Mouse (Mus musculus) midbrain, embryonic 10.5 days (tissue): ENCODE measurements at regions not wholly inside any gene's neighbourhood (a gene's known extent, or its start where the extent isn't known, plus 50 kb on each side); places are given as distances from the start of the nearest gene placed in this dataset.
A peak's percentile ranks its signal among the peaks of the same experiment; 100 is the strongest.

Experiments
- DNase-seq: peaks from one replicate; pipeline ENCODE4 v3.0.0-alpha.2; 2017; ENCODE audit warnings: low spot score
- H3K27ac ChIP-seq: fragments of 300-500 bp; sonication (generic); replicated peaks from 2 replicates; pipeline ENCODE4 v1.5.1; 2016; ENCODE audit warnings: mild to moderate bottlenecking
- H3K27me3 ChIP-seq: fragments of 300-500 bp; sonication (generic); 2 replicates; pipeline ENCODE4 v1.6.1; 2016; ENCODE audit warnings: low read depth, mild to moderate bottlenecking; ENCODE audit not compliant: poor library complexity, severe bottlenecking
- H3K36me3 ChIP-seq: fragments of 300-500 bp; sonication (generic); 2 replicates; pipeline ENCODE4 v1.6.1; 2016; ENCODE audit warnings: mild to moderate bottlenecking, moderate library complexity
- H3K4me1 ChIP-seq: fragments of 300-500 bp; sonication (generic); 2 replicates; pipeline ENCODE4 v1.6.1; 2016
- H3K4me3 ChIP-seq: fragments of 300-500 bp; sonication (generic); 2 replicates; pipeline ENCODE4 v1.5.1; 2016; ENCODE audit warnings: mild to moderate bottlenecking, moderate library complexity
- H3K9me3 ChIP-seq: fragments of 300-500 bp; sonication (generic); replicated peaks from 2 replicates; pipeline ENCODE4 v1.6.1; 2016; ENCODE audit warnings: mild to moderate bottlenecking
- WGBS: fragments of 180-500 bp; shearing (Covaris S2); methylation state at CpG from one replicate; pipeline ENCODE4 v1.1.7; 2016; 5-methylcytosine and 5-hydroxymethylcytosine counted together

GRCm38 (mm10) chr6:148595009-148595770, 151.0 kb upstream of the Tmtc1 start:
- Histone ChIP-seq H3K4me1 (peaks cover 14% of the 10 kb centered on the region), H3K36me3 (no peaks in the 10 kb centered on the region), H3K9me3 (no peaks in the 10 kb centered on the region), H3K27ac (no peak overlapping the region), H3K27me3 (peaks cover 8% of the 10 kb centered on the region; the same call in 1 of the 2 replicates), H3K4me3 (no peak overlapping the region)
- WGBS: 76% methylated on average over 3 of the region's 3 CpGs
- DNase-seq: no peak

GRCm38 (mm10) chr6:148588971-148589370, 144.8 kb upstream of the Tmtc1 start:
- H3K9me3 ChIP-seq: no peaks in the 10 kb centered on the region
- H3K4me1 ChIP-seq: no peaks in the 10 kb centered on the region
- WGBS: 76% methylated on average over 4 of the region's 4 CpGs
- H3K27me3 ChIP-seq: no peaks in the 10 kb centered on the region
- H3K4me3 ChIP-seq: no peak overlapping the region
- H3K36me3 ChIP-seq: no peaks in the 10 kb centered on the region
- no peak for DNase-seq
- no peak overlapping the region for H3K27ac ChIP-seq

- Histone ChIP-seq H3K4me3 (no peak overlapping the region), H3K27me3 (no peaks in the 10 kb centered on the region), H3K36me3 (no peaks in the 10 kb centered on the region), H3K9me3 (no peaks in the 10 kb centered on the region), H3K4me1 (no peaks in the 10 kb centered on the region), H3K27ac (no peak overlapping the region)
- DNase-seq: no peak
- WGBS: 85% methylated on average over 10 of the region's 10 CpGs
These were observed 142.5 kb upstream of the Tmtc1 start for GRCm38 (mm10) chr6:148586439-148587321.

- Histone ChIP-seq H3K27me3 (no peaks in the 10 kb centered on the region), H3K27ac (no peak overlapping the region), H3K9me3 (no peaks in the 10 kb centered on the region), H3K4me3 (no peak overlapping the region), H3K36me3 (no peaks in the 10 kb centered on the region), H3K4me1 (no peaks in the 10 kb centered on the region)
- DNase-seq: no peak
- 82% methylated on average over 2 of the region's 2 CpGs for WGBS
These were observed 139.9 kb upstream of the Tmtc1 start for GRCm38 (mm10) chr6:148584126-148584525.

GRCm38 (mm10) chr6:148578281-148578680, 134.1 kb upstream of the Tmtc1 start:
- 91% methylated on average over 3 of the region's 3 CpGs for WGBS
- no peak for DNase-seq
- Histone ChIP-seq H3K27ac (no peak overlapping the region), H3K27me3 (no peaks in the 10 kb centered on the region), H3K9me3 (no peaks in the 10 kb centered on the region), H3K4me1 (no peaks in the 10 kb centered on the region), H3K36me3 (no peaks in the 10 kb centered on the region), H3K4me3 (no peak overlapping the region)

GRCm38 (mm10) chr6:148577663-148578062, 133.5 kb upstream of the Tmtc1 start:
- no peak for DNase-seq
- Histone ChIP-seq H3K27me3 (no peaks in the 10 kb centered on the region), H3K9me3 (no peaks in the 10 kb centered on the region), H3K27ac (no peak overlapping the region), H3K36me3 (no peaks in the 10 kb centered on the region), H3K4me3 (no peak overlapping the region), H3K4me1 (no peaks in the 10 kb centered on the region)
- WGBS: 77% methylated on average over 3 of the region's 3 CpGs

- Histone ChIP-seq H3K4me3 (no peak overlapping the region), H3K9me3 (no peaks in the 10 kb centered on the region), H3K4me1 (no peaks in the 10 kb centered on the region), H3K27ac (no peak overlapping the region), H3K36me3 (no peaks in the 10 kb centered on the region), H3K27me3 (no peaks in the 10 kb centered on the region)
- no peak for DNase-seq
- WGBS: 85% methylated on average over 7 of the region's 7 CpGs
These were observed 130.7 kb upstream of the Tmtc1 start for GRCm38 (mm10) chr6:148574742-148575453.

- no peak overlapping the region for H3K4me3 ChIP-seq
- no peaks in the 10 kb centered on the region for H3K27me3 ChIP-seq
- WGBS: 89% methylated on average over 5 of the region's 5 CpGs
- H3K36me3 ChIP-seq: no peaks in the 10 kb centered on the region
- DNase-seq: no peak
- H3K9me3 ChIP-seq: no peaks in the 10 kb centered on the region
- H3K27ac ChIP-seq: no peak overlapping the region
- no peaks in the 10 kb centered on the region for H3K4me1 ChIP-seq
These were observed 128.0 kb upstream of the Tmtc1 start for GRCm38 (mm10) chr6:148572201-148572600.

- no peaks in the 10 kb centered on the region for H3K27me3 ChIP-seq
- no peak for DNase-seq
- H3K27ac ChIP-seq: no peak overlapping the region
- H3K4me3 ChIP-seq: no peak overlapping the region
- 80% methylated on average over 3 of the region's 3 CpGs for WGBS
- no peaks in the 10 kb centered on the region for H3K36me3 ChIP-seq
- H3K9me3 ChIP-seq: no peaks in the 10 kb centered on the region
- no peaks in the 10 kb centered on the region for H3K4me1 ChIP-seq
These were observed 127.5 kb upstream of the Tmtc1 start for GRCm38 (mm10) chr6:148571651-148572050.

GRCm38 (mm10) chr6:148564146-148564545, 120.0 kb upstream of the Tmtc1 start:
- Histone ChIP-seq H3K9me3 (no peaks in the 10 kb centered on the region), H3K27ac (0 out of 2 replicates have a peak overlapping the region, but pooled peaks have one; percentile 14), H3K36me3 (no peaks in the 10 kb centered on the region), H3K27me3 (no peaks in the 10 kb centered on the region), H3K4me1 (peaks cover 23% of the 10 kb centered on the region), H3K4me3 (no peak overlapping the region)
- 38% methylated on average over 2 of the region's 2 CpGs for WGBS
- DNase-seq: no peak

GRCm38 (mm10) chr6:148562206-148562708, 118.1 kb upstream of the Tmtc1 start:
- Histone ChIP-seq H3K4me3 (no peak overlapping the region), H3K4me1 (peaks cover 23% of the 10 kb centered on the region), H3K9me3 (no peaks in the 10 kb centered on the region), H3K27ac (no peak overlapping the region), H3K36me3 (no peaks in the 10 kb centered on the region), H3K27me3 (no peaks in the 10 kb centered on the region)
- DNase-seq: no peak
- WGBS: 78% methylated on average over 2 of the region's 2 CpGs

GRCm38 (mm10) chr6:148556484-148556871, 112.3 kb upstream of the Tmtc1 start:
- H3K27ac ChIP-seq: no peak overlapping the region
- no peaks in the 10 kb centered on the region for H3K9me3 ChIP-seq
- H3K36me3 ChIP-seq: no peaks in the 10 kb centered on the region
- H3K4me1 ChIP-seq: no peaks in the 10 kb centered on the region
- 96% methylated on average over 2 of the region's 2 CpGs for WGBS
- H3K27me3 ChIP-seq: no peaks in the 10 kb centered on the region
- no peak for DNase-seq
- H3K4me3 ChIP-seq: no peak overlapping the region
